Mouse (Mus musculus) layer of hippocampus, adult 9-11 months (tissue): Measurements from ENCODE around the gene Snx25.

Experiments used
- DNase-seq: peaks from one replicate; pipeline ENCODE4 v3.0.0; 2022

Gene Snx25

GRCm38 (mm10) chr8:46007050-46007672 is 144.8 kb downstream of the Snx25 start:
- DNase-seq, result no peak

DNA sequence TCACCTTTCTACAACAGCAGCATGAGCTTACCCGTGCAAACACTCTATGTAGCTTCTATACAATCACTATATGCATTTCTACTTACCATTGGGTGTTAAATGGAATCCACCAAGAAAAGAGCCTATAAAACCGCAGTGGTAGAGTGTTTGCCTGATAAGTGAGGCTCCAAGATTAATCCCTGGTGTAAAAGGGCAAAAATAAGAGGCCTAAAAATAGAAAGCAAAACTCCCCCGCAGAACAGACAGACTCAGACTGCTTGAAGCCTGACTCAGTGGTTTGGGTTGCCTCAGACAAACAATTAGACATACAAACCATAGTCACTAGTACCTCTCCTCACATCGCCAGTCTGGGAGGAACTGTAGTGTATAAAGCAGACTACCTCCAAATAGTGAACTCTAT is 146.4 kb downstream of the Snx25 start, which contains the start of gene Ankrd37:
Ankrd37 (minus strand) TSS at position 112 of the 400 bp plus-strand sequence.
- DNase-seq, result no peak

GRCm38 (mm10) chr8:45999784-46000705 is 151.9 kb downstream of the Snx25 start:
- DNase-seq, result peak; percentile 98

GRCm38 (mm10) chr8:45999138-45999783 is 152.7 kb downstream of the Snx25 start, which contains the start of gene Lrp2bp:
Lrp2bp (plus strand) TSS chr8:45999303.
- peak; percentile 26 for DNase-seq

GRCm38 (mm10) chr8:45998228-45998627 is 153.7 kb downstream of the Snx25 start:
- DNase-seq, result no peak

GRCm38 (mm10) chr8:45995576-45995975 is 156.4 kb downstream of the Snx25 start:
- no peak for DNase-seq

- DNase-seq, result no peak
Measured at GRCm38 (mm10) chr8:45994111-45994510, 157.8 kb downstream of the Snx25 start.

GRCm38 (mm10) chr8:45990631-45991310 is 161.2 kb downstream of the Snx25 start:
- DNase-seq, result no peak

- no peak for DNase-seq
Measured at GRCm38 (mm10) chr8:45988189-45988588, 163.8 kb downstream of the Snx25 start.

DNA sequence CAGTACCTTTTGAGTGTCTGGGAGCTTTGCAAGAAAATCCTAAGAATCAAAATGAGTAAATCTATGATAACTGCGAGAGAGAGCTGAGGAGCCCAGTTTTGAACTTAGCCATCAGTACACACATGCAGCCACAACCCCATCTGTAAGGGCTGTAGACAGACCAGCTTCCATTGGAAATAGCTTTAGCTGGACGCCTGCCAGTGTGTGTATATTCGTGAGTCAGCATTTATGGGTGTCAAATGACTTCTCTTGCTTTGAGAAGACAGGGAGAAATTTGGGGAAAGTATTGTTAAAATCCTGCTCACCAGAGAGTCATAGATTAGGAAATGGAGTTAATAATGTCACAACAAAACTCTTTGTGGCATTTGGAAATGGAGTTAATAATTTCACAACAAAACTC is 165.3 kb downstream of the Snx25 start:
- no peak for DNase-seq
